Mouse (Mus musculus): Measurements from ENCODE around the gene Gm7534.
A peak's percentile ranks its signal among the peaks of the same experiment; 100 is the strongest.

Gene Gm7534

DNA sequence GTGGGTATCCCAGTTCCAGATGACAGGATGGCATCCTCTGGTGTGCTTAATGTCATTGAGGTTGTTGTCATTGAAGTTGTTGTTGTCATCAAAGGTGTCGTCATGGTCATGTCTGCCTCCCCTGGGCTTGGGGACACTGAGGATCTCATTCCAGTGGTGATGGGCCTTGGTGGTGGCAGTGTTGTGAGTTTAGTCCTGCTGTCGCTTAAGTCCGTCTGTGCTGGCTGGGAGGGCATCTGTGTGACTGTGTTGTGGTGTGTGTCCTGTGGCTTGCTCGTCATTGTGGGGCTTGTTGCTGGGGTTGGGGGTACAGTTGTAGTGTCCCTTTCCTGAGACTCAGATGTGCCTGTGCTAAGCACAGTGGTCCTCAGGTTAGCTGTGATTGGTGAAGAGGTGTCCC, at the start of gene Gm7534:
TSS of gene Gm7534 (minus strand) at position 101 of the 400 bp plus-strand sequence.
- DNase-seq (ENCODE audit: low spot score) = no peak

GRCm38 (mm10) chr4:134252131-134252910, 49.5 kb upstream of the Gm7534 start:
- DNase-seq (ENCODE audit: low spot score) = no peak

GRCm38 (mm10) chr4:134251241-134252130, 48.7 kb upstream of the Gm7534 start:
- no peak for DNase-seq (ENCODE audit: low spot score)

- DNase-seq (ENCODE audit: low spot score) = no peak
These were observed 48.1 kb upstream of the Gm7534 start for GRCm38 (mm10) chr4:134250930-134251240.

DNA sequence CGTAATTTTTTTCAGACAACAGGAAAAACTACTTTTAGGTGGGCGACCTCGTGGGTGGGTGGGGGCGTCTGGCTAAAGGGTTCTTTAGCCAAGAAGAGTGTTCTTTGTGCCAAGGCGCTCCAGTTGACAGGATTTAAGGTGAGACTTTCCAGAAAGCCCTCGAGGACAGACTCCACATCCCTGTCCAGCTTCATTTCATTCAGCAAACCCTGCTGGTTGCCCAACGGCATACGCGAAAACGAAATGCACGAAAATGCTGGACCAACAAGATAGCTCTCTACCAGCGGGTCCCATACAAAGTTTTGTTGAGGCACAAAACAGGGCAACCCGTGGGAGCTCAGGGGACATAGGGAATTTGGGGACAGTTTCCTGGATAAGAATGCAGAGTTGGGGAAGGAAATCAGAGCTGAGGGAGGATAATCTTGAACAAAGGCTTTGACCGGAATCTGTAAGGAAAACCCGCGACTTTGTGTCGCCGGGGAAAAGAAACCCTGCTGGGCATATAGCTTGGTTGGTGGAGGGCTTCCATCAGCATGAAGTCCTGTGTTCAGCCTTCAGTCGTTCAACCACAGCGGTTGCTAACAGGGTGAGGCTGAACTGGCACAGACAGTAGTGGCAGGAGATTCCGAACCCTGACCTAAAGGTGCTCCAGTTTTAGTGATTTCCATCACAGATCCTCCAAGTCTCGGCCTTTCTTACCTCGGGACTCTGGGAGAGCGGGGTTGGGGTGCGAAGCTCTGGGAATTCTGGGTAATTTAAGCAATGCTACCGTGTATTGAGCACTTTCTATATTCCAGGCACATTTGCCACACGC, 47.5 kb upstream of the Gm7534 start:
- no peak for DNase-seq (ENCODE audit: low spot score)

DNA sequence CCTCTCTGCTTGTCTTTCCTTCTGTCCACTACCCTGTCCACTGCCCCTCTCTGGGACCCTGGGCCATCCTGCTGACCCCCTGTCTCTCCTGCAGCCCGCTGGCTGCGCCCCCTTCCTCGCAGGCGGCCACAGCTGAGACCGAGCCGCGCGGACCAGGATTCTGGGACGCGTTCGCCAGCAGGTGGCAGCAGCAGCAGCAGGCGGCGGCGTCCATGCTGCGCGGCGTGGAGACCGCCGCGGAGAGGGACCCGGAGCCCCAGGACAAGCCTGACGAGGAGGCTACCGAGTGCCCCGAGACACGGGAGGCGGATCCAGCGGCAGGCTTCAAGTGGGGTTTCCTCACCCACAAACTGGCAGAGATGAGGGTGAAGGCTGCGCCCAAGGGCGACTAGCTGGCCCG, 46.8 kb upstream of the Gm7534 start:
- DNase-seq (ENCODE audit: low spot score) = no peak

- no peak for DNase-seq (ENCODE audit: low spot score)
These were observed 44.0 kb upstream of the Gm7534 start, which contains the start of gene Gm30191 for GRCm38 (mm10) chr4:134246719-134247258. Gene Gm30191, plus strand, starts transcription at chr4:134246935.

DNA sequence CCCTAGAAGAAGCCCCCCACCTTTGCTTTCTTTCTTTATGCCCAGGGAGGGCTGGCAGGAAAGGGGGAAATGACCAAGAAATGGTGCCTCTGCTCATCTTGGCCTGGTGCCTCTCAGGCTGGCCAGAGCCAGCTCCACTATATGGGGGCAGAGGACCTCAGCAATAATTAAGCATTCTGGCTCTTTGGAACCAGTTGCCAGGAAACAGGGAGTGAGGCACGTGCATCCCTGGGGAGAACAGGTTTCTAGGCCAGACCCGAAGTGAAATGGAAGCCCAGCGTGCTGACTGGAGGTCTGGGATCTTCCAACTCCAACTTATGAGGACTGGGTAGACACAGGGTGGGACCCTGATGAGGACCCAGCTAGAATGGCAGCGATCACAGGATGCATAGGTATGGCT, 43.5 kb upstream of the Gm7534 start:
- no peak for DNase-seq (ENCODE audit: low spot score)

DNA sequence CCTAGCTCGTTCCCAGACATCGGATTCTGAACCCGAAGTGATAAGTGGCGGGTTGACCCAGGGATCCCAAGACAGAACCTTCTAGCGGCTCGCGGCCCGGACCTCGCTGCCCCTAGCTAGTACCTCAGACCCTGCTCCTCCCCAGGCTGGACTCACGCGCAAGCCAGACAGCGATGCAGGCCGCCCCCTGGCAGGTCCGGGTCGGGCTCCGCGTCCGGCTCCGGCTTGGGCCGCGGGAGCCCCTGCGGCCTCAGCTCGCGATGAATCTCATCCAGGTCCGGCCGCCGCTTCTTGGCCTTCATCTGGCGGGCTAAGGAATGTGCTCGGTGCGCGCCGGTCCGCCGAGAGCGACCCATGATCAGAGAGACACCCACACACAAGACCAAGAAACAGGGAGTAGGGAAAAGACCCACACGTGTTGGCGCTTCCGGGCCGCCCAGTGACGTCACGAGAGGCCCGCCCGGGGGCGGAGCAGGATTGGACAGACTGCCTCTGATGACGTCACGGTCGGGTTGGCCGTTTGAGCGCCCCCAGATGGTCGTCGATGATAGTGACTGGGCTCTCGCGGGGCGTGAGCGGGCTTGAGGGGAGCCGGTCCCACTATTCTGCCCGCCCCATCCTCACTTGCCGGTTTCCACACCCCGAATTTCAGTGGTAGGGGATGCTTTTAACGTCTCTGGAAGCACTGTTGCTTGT, 42.5 kb upstream of the Gm7534 start, which contains the start of gene Zfp593:
TSS of gene Zfp593 (minus strand) at position 445 of the 696 bp plus-strand sequence.
- DNase-seq (ENCODE audit: low spot score) = peak; percentile 88

DNA sequence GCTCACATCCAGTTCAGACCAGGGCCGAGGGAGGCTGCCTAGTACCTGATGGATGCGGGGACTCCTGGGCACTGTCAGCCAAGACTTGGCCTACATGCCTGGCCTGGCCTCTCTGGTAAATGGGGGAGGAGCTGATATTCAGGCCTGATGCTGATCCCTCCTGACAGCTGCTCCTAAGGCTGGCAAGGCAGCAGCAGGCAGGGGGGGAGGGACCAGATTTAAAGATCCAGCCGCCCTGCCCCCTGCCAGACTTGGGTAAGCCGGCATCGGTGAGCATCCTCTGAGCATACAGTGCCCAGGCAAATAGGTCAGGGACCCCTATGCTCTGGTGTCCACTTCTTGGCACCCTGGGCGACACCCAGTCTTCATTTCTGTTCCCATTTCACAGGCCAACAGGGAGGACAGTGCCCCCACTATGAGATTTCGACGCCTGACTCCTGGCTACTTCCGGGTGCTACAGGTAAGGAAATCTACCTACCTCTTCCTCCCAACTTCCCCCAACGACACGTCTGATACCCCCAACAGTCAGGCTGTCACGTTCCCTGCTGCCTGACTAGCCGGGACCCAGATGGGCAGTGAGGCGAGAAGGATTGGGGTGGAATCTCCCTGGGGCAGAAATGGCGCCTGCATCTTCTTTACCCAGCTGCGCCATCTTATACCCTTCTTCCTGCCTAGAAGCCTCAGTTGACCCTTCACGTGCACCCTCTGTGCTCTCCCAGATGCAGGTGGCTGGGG, 40.9 kb upstream of the Gm7534 start, which contains the start of gene E130218I03Rik:
TSS of gene E130218I03Rik (plus strand) at position 147 of the 735 bp plus-strand sequence.
- no peak for DNase-seq (ENCODE audit: low spot score)

GRCm38 (mm10) chr4:134238686-134239085, 35.9 kb upstream of the Gm7534 start:
- no peak for DNase-seq (ENCODE audit: low spot score)

DNA sequence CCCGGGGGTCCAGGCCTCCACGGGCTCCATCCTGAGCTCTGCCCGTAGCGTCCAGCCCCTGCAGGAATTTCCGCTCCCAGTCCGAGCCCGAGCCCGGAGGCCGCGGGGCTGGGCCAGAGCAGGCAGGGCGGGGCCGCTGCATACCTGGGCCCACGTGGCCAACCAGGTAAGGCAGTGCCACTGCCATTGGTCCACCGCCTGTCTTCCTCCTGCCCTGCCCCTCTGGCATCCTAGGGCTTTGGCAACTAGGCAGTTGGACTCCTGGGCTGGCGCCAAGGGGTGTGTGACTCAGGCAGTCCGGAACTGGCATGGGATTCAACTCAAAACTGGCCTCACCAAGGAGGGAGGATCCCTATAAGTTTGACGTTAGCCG, 35.5 kb upstream of the Gm7534 start, which contains the start of gene Cnksr1:
TSS of gene Cnksr1 (minus strand) at position 121 of the 373 bp plus-strand sequence.
- DNase-seq (ENCODE audit: low spot score) = peak; percentile 62

GRCm38 (mm10) chr4:134237582-134238278, 34.9 kb upstream of the Gm7534 start:
- DNase-seq (ENCODE audit: low spot score) = no peak

- no peak for DNase-seq (ENCODE audit: low spot score)
These were observed 32.1 kb upstream of the Gm7534 start for GRCm38 (mm10) chr4:134234876-134235275.

- DNase-seq (ENCODE audit: low spot score) = no peak
These were observed 27.6 kb upstream of the Gm7534 start for GRCm38 (mm10) chr4:134230431-134230830.

GRCm38 (mm10) chr4:134227194-134227593, 24.4 kb upstream of the Gm7534 start, which contains the start of gene Catsper4:
Gene Catsper4, minus strand, starts transcription at chr4:134227383.
- no peak for DNase-seq (ENCODE audit: low spot score)

DNA sequence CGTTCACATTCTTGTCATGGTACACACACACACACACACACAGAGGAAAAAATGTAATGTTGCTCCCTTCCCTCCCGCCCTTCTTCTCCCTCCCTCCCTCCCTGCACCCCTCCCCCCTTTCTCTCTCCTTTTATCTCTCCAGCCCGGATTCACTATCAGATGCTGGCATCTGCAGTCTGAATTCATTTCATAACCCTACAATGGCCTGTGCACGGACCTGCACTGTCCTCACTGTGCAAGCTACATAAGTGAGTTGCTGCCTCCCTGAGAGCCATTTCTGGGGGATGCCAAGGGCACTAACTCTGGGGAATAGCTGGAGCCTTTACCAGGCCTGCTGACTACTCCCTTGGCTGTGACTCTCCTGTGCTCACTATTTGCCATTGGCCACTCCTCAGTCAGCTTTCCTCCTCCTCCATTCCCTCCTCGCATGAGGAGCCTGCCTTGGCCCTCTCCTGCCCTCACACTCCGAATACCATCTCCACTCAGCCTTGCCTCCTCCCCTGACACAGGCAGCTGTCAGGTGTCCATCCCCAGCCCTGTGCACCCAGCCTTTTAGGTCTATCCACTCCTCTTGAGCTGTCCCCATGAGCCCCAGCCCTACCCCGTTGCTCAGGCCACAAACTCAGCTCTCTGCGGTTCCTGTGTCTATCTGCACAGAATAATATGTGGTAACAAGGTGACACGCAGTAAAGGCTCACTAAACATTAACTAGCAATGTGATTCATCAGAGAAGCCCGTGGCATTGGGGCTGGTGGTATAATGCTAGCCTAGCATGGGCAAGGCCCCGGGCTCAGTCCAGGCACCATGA, 20.2 kb upstream of the Gm7534 start:
- DNase-seq (ENCODE audit: low spot score) = no peak

GRCm38 (mm10) chr4:134206488-134207053, 3.8 kb upstream of the Gm7534 start:
- DNase-seq (ENCODE audit: low spot score) = no peak
